Mouse (Mus musculus) limb, embryonic 15.5 days (tissue): ENCODE data around the gene Gsc2. TPM values are rescaled to one million over a fixed set of nuclear protein-coding genes. Genes with fewer than 3 reads are reported as not detected.

Source experiments
- ATAC-seq: fragments of 200-750 bp; cut with Nextera tagmentation; 2 replicates; pipeline ENCODE4 v1.8.0; 2017; ENCODE audit warnings: low read depth, moderate TSS enrichment; ENCODE audit not compliant: insufficient number of reproducible peaks, low FRiP score, low TSS enrichment
- H3K27ac ChIP-seq: fragments of 300-500 bp; sonication (generic); 2 replicates; pipeline ENCODE4 v1.5.1; 2015; ENCODE audit warnings: moderate library complexity, mild to moderate bottlenecking, inconsistent platforms
- H3K27me3 ChIP-seq: fragments of 300-500 bp; sonication (generic); 2 replicates; pipeline ENCODE4 v1.6.1; 2015; ENCODE audit warnings: inconsistent platforms
- H3K36me3 ChIP-seq: fragments of 300-500 bp; sonication (generic); 2 replicates; pipeline ENCODE4 v1.6.1; 2015; ENCODE audit warnings: inconsistent platforms
- H3K4me1 ChIP-seq: fragments of 300-500 bp; sonication (generic); 2 replicates; pipeline ENCODE4 v1.6.1; 2015; ENCODE audit warnings: inconsistent platforms
- H3K4me2 ChIP-seq: fragments of 300-500 bp; sonication (generic); 2 replicates; pipeline ENCODE4 v1.6.1; 2015; ENCODE audit warnings: mild to moderate bottlenecking, inconsistent platforms
- H3K4me3 ChIP-seq: fragments of 300-500 bp; sonication (generic); 2 replicates; pipeline ENCODE4 v1.5.1; 2015; ENCODE audit warnings: mild to moderate bottlenecking, inconsistent platforms
- H3K9ac ChIP-seq: fragments of 300-500 bp; sonication (generic); 2 replicates; pipeline ENCODE4 v1.6.1; 2015; ENCODE audit warnings: inconsistent platforms
- H3K9me3 ChIP-seq: fragments of 300-500 bp; sonication (generic); 2 replicates; pipeline ENCODE4 v1.6.1; 2016; ENCODE audit warnings: inconsistent platforms
- WGBS: fragments of 180-500 bp; shearing (Covaris S2); methylation state at CpG from one replicate; pipeline ENCODE4 v1.1.7; 2015; 5-methylcytosine and 5-hydroxymethylcytosine counted together
- polyA plus RNA-seq: library from polyadenylated mRNA; unstranded; fragments of >200 nt; fragmentation: Nextera tagmentation; extraction: Ambion mirVana; gene quantifications from 2 replicates; pipeline ENCODE4 v1.2.1, GENCODE M21; 2015

Gsc2 gene
- polyA plus RNA-seq, 1 experiment from 2014 or later = not detected

- 81% methylated on average over 10 of the region's 10 CpGs for WGBS
Measured at GRCm38 (mm10) chr16:17936776-17937175, 21.9 kb upstream of the Gsc2 start.

GRCm38 (mm10) chr16:17934445-17934910 is 19.6 kb upstream of the Gsc2 start:
- WGBS = 49% methylated on average over 3 of the region's 3 CpGs
- ATAC-seq = no peak
- no peaks in the 10 kb centered on the region for H3K4me1 ChIP-seq
- H3K4me2 ChIP-seq = no peak overlapping the region
- H3K4me3 ChIP-seq = no peak overlapping the region
- no peak overlapping the region for H3K27ac ChIP-seq
- H3K9ac ChIP-seq = no peak overlapping the region
- no peaks in the 10 kb centered on the region for H3K36me3 ChIP-seq
- peaks cover 13% of the 10 kb centered on the region for H3K27me3 ChIP-seq
- H3K9me3 ChIP-seq = no peaks in the 10 kb centered on the region

More at GRCm38 (mm10) chr16:17936776-17937175, 21.9 kb upstream of the Gsc2 start:
- H3K9me3 ChIP-seq = no peaks in the 10 kb centered on the region
- peaks cover 13% of the 10 kb centered on the region for H3K27me3 ChIP-seq
- no peak overlapping the region for H3K4me3 ChIP-seq
- no peaks in the 10 kb centered on the region for H3K4me1 ChIP-seq
- H3K27ac ChIP-seq = no peak overlapping the region
- no peak overlapping the region for H3K4me2 ChIP-seq
- ATAC-seq = no peak
- no peaks in the 10 kb centered on the region for H3K36me3 ChIP-seq
- no peak overlapping the region for H3K9ac ChIP-seq

GRCm38 (mm10) chr16:17933594-17934444 is 19.0 kb upstream of the Gsc2 start:
- no peaks in the 10 kb centered on the region for H3K36me3 ChIP-seq
- H3K9ac ChIP-seq = no peak overlapping the region
- no peak overlapping the region for H3K27ac ChIP-seq
- H3K4me1 ChIP-seq = 0 out of 2 replicates have a peak, but pooled peaks cover 2% of the 10 kb centered on the region
- H3K9me3 ChIP-seq = no peaks in the 10 kb centered on the region
- H3K27me3 ChIP-seq = peaks cover 13% of the 10 kb centered on the region
- no peak overlapping the region for H3K4me2 ChIP-seq
- 65% methylated on average over 9 of the region's 9 CpGs for WGBS
- ATAC-seq = no peak
- no peak overlapping the region for H3K4me3 ChIP-seq

GRCm38 (mm10) chr16:17931906-17932460 is 17.1 kb upstream of the Gsc2 start:
- no peak for ATAC-seq
- Histone ChIP-seq H3K4me2 (no peak overlapping the region), H3K4me3 (no peak overlapping the region), H3K4me1 (peaks cover 12% of the 10 kb centered on the region), H3K36me3 (no peaks in the 10 kb centered on the region), H3K9ac (no peak overlapping the region), H3K9me3 (no peaks in the 10 kb centered on the region), H3K27me3 (peaks cover 6% of the 10 kb centered on the region; the same call in 1 of the 2 replicates), H3K27ac (no peak overlapping the region)
- WGBS = 59% methylated on average over 5 of the region's 5 CpGs

- Histone ChIP-seq H3K9ac (no peak overlapping the region), H3K9me3 (no peaks in the 10 kb centered on the region), H3K4me2 (no peak overlapping the region), H3K36me3 (peaks cover 18% of the 10 kb centered on the region), H3K4me1 (peaks cover 18% of the 10 kb centered on the region), H3K4me3 (no peak overlapping the region), H3K27ac (0 out of 2 replicates have a peak overlapping the region, but pooled peaks have one; percentile 2), H3K27me3 (no peaks in the 10 kb centered on the region)
- WGBS = 46% methylated on average over 2 of the region's 2 CpGs
- ATAC-seq = no peak
Measured at GRCm38 (mm10) chr16:17929631-17930030, 14.8 kb upstream of the Gsc2 start.

- Histone ChIP-seq H3K4me1 (peaks cover 18% of the 10 kb centered on the region), H3K27ac (peak overlapping the region; percentile 80; the same call in 1 of the 2 replicates), H3K27me3 (no peaks in the 10 kb centered on the region), H3K4me2 (no peak overlapping the region), H3K9ac (no peak overlapping the region), H3K4me3 (peak overlapping the region; percentile 86; the same call in 1 of the 2 replicates), H3K36me3 (peaks cover 20% of the 10 kb centered on the region), H3K9me3 (no peaks in the 10 kb centered on the region)
- WGBS = 33% methylated on average over 2 of the region's 2 CpGs
- ATAC-seq = no peak
Measured at GRCm38 (mm10) chr16:17929211-17929610, 14.4 kb upstream of the Gsc2 start.

GRCm38 (mm10) chr16:17928627-17929104 is 13.8 kb upstream of the Gsc2 start:
- ATAC-seq = peak; percentile 2; the same call in 1 of the 2 replicates
- peak overlapping the region; percentile 97 for H3K4me2 ChIP-seq
- H3K9me3 ChIP-seq = no peaks in the 10 kb centered on the region
- peaks cover 20% of the 10 kb centered on the region for H3K36me3 ChIP-seq
- H3K4me1 ChIP-seq = peaks cover 18% of the 10 kb centered on the region
- WGBS = under 1% methylated on average over 9 of the region's 9 CpGs
- H3K4me3 ChIP-seq = peak overlapping the region; percentile 86
- H3K9ac ChIP-seq = peak overlapping the region; percentile 67; the same call in 1 of the 2 replicates
- no peaks in the 10 kb centered on the region for H3K27me3 ChIP-seq
- peak overlapping the region; percentile 80 for H3K27ac ChIP-seq

- under 1% methylated on average over 46 of the region's 47 CpGs for WGBS
- ATAC-seq = peak; percentile 66
- peak within 1 kb of the TSS; percentile 86 for H3K4me3 ChIP-seq
- H3K4me1 ChIP-seq = peaks cover 18% of the 10 kb centered on the region
- H3K27me3 ChIP-seq = no peaks in the 10 kb centered on the region
- H3K27ac ChIP-seq = peak within 1 kb of the TSS; percentile 80
- H3K9ac ChIP-seq = peak within 1 kb of the TSS; percentile 67
- peak within 1 kb of the TSS; percentile 97 for H3K4me2 ChIP-seq
- H3K9me3 ChIP-seq = no peaks in the 10 kb centered on the region
- H3K36me3 ChIP-seq = peaks cover 20% of the 10 kb centered on the region
Measured at GRCm38 (mm10) chr16:17928087-17928580, 13.3 kb upstream of the Gsc2 start, which contains the start of gene Slc25a1. Slc25a1 (minus strand) TSS chr16:17928219.

- 0 out of 2 replicates have a peak, but pooled peaks have one; percentile 1 for ATAC-seq
- H3K27me3 ChIP-seq = no peaks in the 10 kb centered on the region
- peaks cover 20% of the 10 kb centered on the region for H3K36me3 ChIP-seq
- WGBS = under 1% methylated on average over 67 of the region's 72 CpGs
- no peaks in the 10 kb centered on the region for H3K9me3 ChIP-seq
- H3K4me2 ChIP-seq = peak overlapping the region; percentile 97
- peak overlapping the region; percentile 80 for H3K27ac ChIP-seq
- H3K4me1 ChIP-seq = peaks cover 20% of the 10 kb centered on the region
- H3K9ac ChIP-seq = peak overlapping the region; percentile 67
- H3K4me3 ChIP-seq = peak overlapping the region; percentile 86
Measured at GRCm38 (mm10) chr16:17927351-17928082, 12.7 kb upstream of the Gsc2 start.

GRCm38 (mm10) chr16:17922163-17922538 is 7.3 kb upstream of the Gsc2 start:
- H3K36me3 ChIP-seq = peaks cover 20% of the 10 kb centered on the region
- H3K9me3 ChIP-seq = no peaks in the 10 kb centered on the region
- H3K27me3 ChIP-seq = peaks cover 34% of the 10 kb centered on the region
- no peak for ATAC-seq
- H3K4me3 ChIP-seq = peak overlapping the region; percentile 71
- peak overlapping the region; percentile 78 for H3K9ac ChIP-seq
- peak overlapping the region; percentile 85 for H3K27ac ChIP-seq
- WGBS = under 1% methylated on average over 14 of the region's 14 CpGs
- peak overlapping the region; percentile 87 for H3K4me2 ChIP-seq
- peaks cover 23% of the 10 kb centered on the region for H3K4me1 ChIP-seq
